Mouse (Mus musculus) stomach, embryonic 16.5 days (tissue): Measurements from ENCODE around the gene Sart3. TPM values are rescaled to one million over a fixed set of nuclear protein-coding genes. Genes with fewer than 3 reads are reported as not detected.
"Not testable (repeated sequence)": the region's sequence is repeated elsewhere in the genome, so short reads cannot be mapped to it uniquely, and the experiment has no call there.

Source experiments
- ATAC-seq: fragments of 200-750 bp; cut with Nextera tagmentation; 2 replicates; pipeline ENCODE4 v1.8.0; 2017; ENCODE audit warnings: moderate number of reproducible peaks, moderate TSS enrichment; ENCODE audit not compliant: insufficient read depth, low FRiP score
- H3K27ac ChIP-seq: fragments of 300-500 bp; sonication (generic); 2 replicates; pipeline ENCODE4 v1.5.1; 2014; ENCODE audit warnings: low read length
- H3K27me3 ChIP-seq: fragments of 300-500 bp; sonication (generic); 2 replicates; pipeline ENCODE4 v1.6.1; 2014; ENCODE audit warnings: low read length, control low read depth, mixed read lengths; ENCODE audit not compliant: control insufficient read depth, insufficient read depth
- H3K36me3 ChIP-seq: fragments of 300-500 bp; sonication (generic); 2 replicates; pipeline ENCODE4 v1.6.1; 2014; ENCODE audit warnings: low read length; ENCODE audit not compliant: control insufficient read depth, insufficient read depth
- H3K4me1 ChIP-seq: fragments of 300-500 bp; sonication (generic); 2 replicates; pipeline ENCODE4 v1.6.1; 2014; ENCODE audit warnings: low read length, control low read depth, mixed read lengths; ENCODE audit not compliant: control insufficient read depth, insufficient read depth
- H3K4me2 ChIP-seq: fragments of 300-500 bp; sonication (generic); 2 replicates; pipeline ENCODE4 v1.6.1; 2014; ENCODE audit warnings: low read depth, low read length, mixed read lengths
- H3K4me3 ChIP-seq: fragments of 300-500 bp; sonication (generic); replicated peaks from 2 replicates; pipeline ENCODE4 v1.5.1; 2014; ENCODE audit warnings: mild to moderate bottlenecking, low read length
- H3K9ac ChIP-seq: fragments of 300-500 bp; sonication (generic); 2 replicates; pipeline ENCODE4 v1.6.1; 2014; ENCODE audit warnings: low read length
- H3K9me3 ChIP-seq: fragments of 300-500 bp; sonication (generic); replicated peaks from 2 replicates; pipeline ENCODE4 v1.6.1; 2016; ENCODE audit warnings: low read length, control low read depth; ENCODE audit not compliant: control insufficient read depth
- WGBS: fragments of 180-500 bp; shearing (Covaris S2); extraction: QIAGEN DNeasy Blood & Tissue Kit; methylation state at CpG from one replicate; pipeline ENCODE4 v1.1.7; 2014; 5-methylcytosine and 5-hydroxymethylcytosine counted together
- polyA plus RNA-seq: library from polyadenylated mRNA; unstranded; fragments of >200 nt; fragmentation: Nextera tagmentation; extraction: Ambion mirVana; gene quantifications from 2 replicates; pipeline ENCODE4 v1.2.1, GENCODE M21; 2015

Sart3 gene
- polyA plus RNA-seq, 1 experiment from 2014 or later: 35.0 TPM

- Histone ChIP-seq H3K4me2 (0 out of 2 replicates have a peak overlapping the region, but pooled peaks have one; percentile 32), H3K9me3 (no peaks in the 10 kb centered on the region), H3K4me3 (no peak overlapping the region), H3K9ac (peak overlapping the region; percentile 60), H3K4me1 (peaks cover 18% of the 10 kb centered on the region), H3K27me3 (peaks cover 3% of the 10 kb centered on the region; the same call in 1 of the 2 replicates), H3K36me3 (no peaks in the 10 kb centered on the region), H3K27ac (peak overlapping the region; percentile 97)
- 4% methylated on average over 12 of the region's 12 CpGs for WGBS
- ATAC-seq: peak; percentile 78
Observed at GRCm38 (mm10) chr5:113783581-113784001, 11.3 kb upstream of the Sart3 start.

- ATAC-seq: no peak
- Histone ChIP-seq H3K4me3 (no peak overlapping the region), H3K9ac (no peak overlapping the region), H3K4me1 (peaks cover 14% of the 10 kb centered on the region), H3K27ac (peak overlapping the region; percentile 97), H3K4me2 (no peak overlapping the region), H3K36me3 (no peaks in the 10 kb centered on the region), H3K27me3 (peaks cover 3% of the 10 kb centered on the region; the same call in 1 of the 2 replicates), H3K9me3 (no peaks in the 10 kb centered on the region)
- 76% methylated on average over 7 of the region's 7 CpGs for WGBS
Observed at GRCm38 (mm10) chr5:113782624-113783023, 10.3 kb upstream of the Sart3 start.

- no peak overlapping the region for H3K27ac ChIP-seq
- H3K4me2 ChIP-seq: no peak overlapping the region
- whole genome bisulfite sequencing: 77% methylated on average over 7 of the region's 7 CpGs
- H3K36me3 ChIP-seq: 0 out of 2 replicates have a peak, but pooled peaks cover 3% of the 10 kb centered on the region
- H3K9ac ChIP-seq: no peak overlapping the region
- no peaks in the 10 kb centered on the region for H3K9me3 ChIP-seq
- H3K27me3 ChIP-seq: peaks cover 3% of the 10 kb centered on the region; the same call in 1 of the 2 replicates
- no peak for ATAC-seq
- H3K4me1 ChIP-seq: peaks cover 14% of the 10 kb centered on the region
- H3K4me3 ChIP-seq: no peak overlapping the region
Observed at GRCm38 (mm10) chr5:113781875-113782274, 9.6 kb upstream of the Sart3 start.

- Histone ChIP-seq H3K4me3 (no peak overlapping the region), H3K9me3 (no peaks in the 10 kb centered on the region), H3K27me3 (peaks cover 3% of the 10 kb centered on the region; the same call in 1 of the 2 replicates), H3K4me1 (peaks cover 14% of the 10 kb centered on the region), H3K4me2 (no peak overlapping the region), H3K27ac (no peak overlapping the region; the same call in 1 of the 2 replicates), H3K36me3 (0 out of 2 replicates have a peak, but pooled peaks cover 3% of the 10 kb centered on the region), H3K9ac (no peak overlapping the region)
- 66% methylated on average over 7 of the region's 7 CpGs for WGBS
- ATAC-seq: no peak
Observed at GRCm38 (mm10) chr5:113781254-113781653, 8.9 kb upstream of the Sart3 start.

- Histone ChIP-seq H3K27ac (no peak overlapping the region; the same call in 1 of the 2 replicates), H3K36me3 (0 out of 2 replicates have a peak, but pooled peaks cover 3% of the 10 kb centered on the region), H3K9me3 (no peaks in the 10 kb centered on the region), H3K4me3 (no peak overlapping the region), H3K4me2 (no peak overlapping the region), H3K27me3 (peaks cover 3% of the 10 kb centered on the region; the same call in 1 of the 2 replicates), H3K4me1 (peaks cover 14% of the 10 kb centered on the region), H3K9ac (no peak overlapping the region)
- 85% methylated on average over 5 of the region's 5 CpGs for WGBS
- ATAC-seq: no peak
Observed at GRCm38 (mm10) chr5:113780763-113781162, 8.5 kb upstream of the Sart3 start.

- Histone ChIP-seq H3K4me2 (no peak overlapping the region), H3K4me3 (no peak overlapping the region), H3K4me1 (peaks cover 14% of the 10 kb centered on the region), H3K27me3 (peaks cover 3% of the 10 kb centered on the region; the same call in 1 of the 2 replicates), H3K27ac (no peak overlapping the region), H3K36me3 (0 out of 2 replicates have a peak, but pooled peaks cover 6% of the 10 kb centered on the region), H3K9me3 (no peaks in the 10 kb centered on the region), H3K9ac (no peak overlapping the region)
- ATAC-seq: no peak
- WGBS: 93% methylated on average over 3 of the region's 3 CpGs
Observed at GRCm38 (mm10) chr5:113780082-113780752, 7.9 kb upstream of the Sart3 start.

- Histone ChIP-seq H3K27ac (no peak overlapping the region), H3K4me2 (no peak overlapping the region), H3K27me3 (peaks cover 3% of the 10 kb centered on the region; the same call in 1 of the 2 replicates), H3K36me3 (0 out of 2 replicates have a peak, but pooled peaks cover 11% of the 10 kb centered on the region), H3K4me1 (peaks cover 14% of the 10 kb centered on the region), H3K9me3 (no peaks in the 10 kb centered on the region), H3K4me3 (no peak overlapping the region), H3K9ac (no peak overlapping the region)
- no peak for ATAC-seq
- 75% methylated on average over 5 of the region's 5 CpGs for WGBS
Observed at GRCm38 (mm10) chr5:113779569-113779968, 7.3 kb upstream of the Sart3 start.

GRCm38 (mm10) chr5:113777728-113778127, 5.4 kb upstream of the Sart3 start:
- 0 out of 2 replicates have a peak, but pooled peaks cover 11% of the 10 kb centered on the region for H3K36me3 ChIP-seq
- WGBS: 90% methylated on average over 8 of the region's 8 CpGs

GRCm38 (mm10) chr5:113776896-113777226, 4.6 kb upstream of the Sart3 start:
- no peak for ATAC-seq
- Histone ChIP-seq H3K4me3 (no peak overlapping the region), H3K9ac (no peak overlapping the region), H3K36me3 (0 out of 2 replicates have a peak, but pooled peaks cover 11% of the 10 kb centered on the region), H3K4me1 (peaks cover 9% of the 10 kb centered on the region), H3K9me3 (no peaks in the 10 kb centered on the region), H3K4me2 (no peak overlapping the region), H3K27me3 (no peaks in the 10 kb centered on the region), H3K27ac (no peak overlapping the region)
- 82% methylated on average over 8 of the region's 8 CpGs for WGBS

More at GRCm38 (mm10) chr5:113777728-113778127, 5.4 kb upstream of the Sart3 start:
- H3K9ac ChIP-seq, H3K9me3 ChIP-seq, H3K4me2 ChIP-seq, H3K27me3 ChIP-seq, H3K27ac ChIP-seq, H3K4me3 ChIP-seq, ATAC-seq: not testable (repeated sequence)
- H3K4me1 ChIP-seq: peaks cover 12% of the 10 kb centered on the region
